Mouse (Mus musculus): ENCODE measurements around the gene Gm19426.
A peak's percentile ranks its signal among the peaks of the same experiment; 100 is the strongest.
"Not testable (repeated sequence)": the region's sequence is repeated elsewhere in the genome, so short reads cannot be mapped to it uniquely, and the experiment has no call there.

Gene Gm19426

GRCm38 (mm10) chr2:84744126-84744525 is 671 bp upstream of the Gm19426 start:
- no peak for DNase-seq (ENCODE audit: low spot score)

- DNase-seq (ENCODE audit: low spot score): no peak
These were observed 788 bp downstream of the Gm19426 start for GRCm38 (mm10) chr2:84742451-84743283.

GRCm38 (mm10) chr2:84741841-84742450 is 1.5 kb downstream of the Gm19426 start:
- no peak for DNase-seq (ENCODE audit: low spot score)

GRCm38 (mm10) chr2:84740608-84741333 is 2.7 kb downstream of the Gm19426 start:
- no peak for DNase-seq (ENCODE audit: low spot score)

DNA sequence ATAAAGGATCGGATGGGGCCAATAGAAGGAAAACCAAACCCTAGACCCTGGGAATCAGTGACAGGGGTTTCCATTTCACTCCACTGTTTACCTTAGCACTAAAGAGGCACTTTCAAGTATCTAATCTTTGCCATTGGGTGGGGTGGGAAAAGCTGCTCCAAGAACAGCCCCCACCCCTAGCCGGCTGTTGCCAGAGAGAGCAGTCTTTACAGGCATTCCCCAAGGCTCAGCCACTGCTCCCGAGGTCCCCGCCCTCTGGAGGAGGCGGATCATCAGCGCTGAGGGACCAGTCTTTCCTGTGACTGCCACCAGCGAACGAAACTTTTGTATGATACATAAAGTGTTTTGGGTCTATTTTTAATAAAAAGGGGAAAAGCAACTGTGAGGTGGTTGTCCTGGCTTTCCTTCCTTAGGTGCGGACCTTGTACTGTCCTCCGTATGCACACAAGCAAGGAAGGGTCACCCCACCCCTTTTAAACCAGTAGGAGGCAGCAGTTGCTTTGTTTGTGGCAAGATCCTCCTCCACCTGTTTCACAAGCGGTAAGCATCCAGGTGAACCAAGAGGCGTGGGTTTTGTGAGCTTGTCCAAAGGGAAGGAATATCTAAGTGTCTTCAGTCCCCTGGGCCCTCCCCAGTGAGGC is 5.1 kb downstream of the Gm19426 start:
- no peak for DNase-seq (ENCODE audit: low spot score)

- no peak for DNase-seq (ENCODE audit: low spot score)
These were observed 6.0 kb downstream of the Gm19426 start for GRCm38 (mm10) chr2:84737451-84737925.

- no peak for DNase-seq (ENCODE audit: low spot score)
These were observed 6.9 kb downstream of the Gm19426 start for GRCm38 (mm10) chr2:84736312-84737161.

GRCm38 (mm10) chr2:84735346-84735920 is 8.0 kb downstream of the Gm19426 start:
- DNase-seq (ENCODE audit: low spot score): no peak

DNA sequence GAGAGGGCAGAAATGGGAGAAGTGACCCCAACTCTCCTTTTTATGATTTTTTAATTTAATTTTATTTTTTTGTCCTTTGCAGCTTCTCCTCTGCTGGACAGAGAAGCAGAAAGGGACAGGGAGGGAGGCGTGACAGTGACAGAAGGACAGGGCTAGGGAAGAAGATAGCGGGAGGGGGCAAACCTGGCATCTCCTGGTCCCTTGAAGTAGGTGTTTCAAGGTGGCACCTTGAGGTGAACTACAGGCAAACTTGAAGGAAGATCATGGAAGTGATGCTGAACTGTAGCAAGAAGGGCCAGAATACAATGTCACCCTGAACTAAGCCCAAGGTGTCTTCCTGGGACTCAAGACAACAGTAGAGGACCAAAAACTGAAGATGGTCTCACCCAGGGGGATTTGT is 8.5 kb downstream of the Gm19426 start:
- no peak for DNase-seq (ENCODE audit: low spot score)

DNA sequence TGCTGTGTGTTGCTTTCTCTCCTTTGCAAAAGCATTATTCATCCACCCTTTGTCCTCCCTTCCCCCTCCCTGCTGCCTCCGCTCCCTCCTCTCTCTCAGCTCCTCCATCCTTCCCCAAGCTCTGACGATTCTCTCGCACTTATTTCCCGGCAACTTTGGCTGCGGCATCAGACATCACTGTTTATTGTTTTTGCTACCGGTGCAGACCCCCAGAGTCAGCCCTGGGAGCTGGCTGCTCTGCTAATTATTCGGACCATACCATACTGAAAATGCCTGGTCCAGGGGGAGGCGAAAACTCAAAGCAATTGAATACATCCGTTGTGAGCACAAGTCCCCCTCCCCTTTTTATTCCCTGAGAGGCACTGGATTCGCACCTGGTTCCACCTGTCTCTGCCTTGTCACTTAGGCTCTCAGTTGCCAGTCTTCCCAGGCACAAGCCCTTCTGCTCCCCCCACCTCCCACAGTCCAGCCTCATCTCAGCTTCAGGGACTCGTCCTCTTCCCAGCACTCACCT is 9.0 kb downstream of the Gm19426 start:
- no peak for DNase-seq (ENCODE audit: low spot score)

DNA sequence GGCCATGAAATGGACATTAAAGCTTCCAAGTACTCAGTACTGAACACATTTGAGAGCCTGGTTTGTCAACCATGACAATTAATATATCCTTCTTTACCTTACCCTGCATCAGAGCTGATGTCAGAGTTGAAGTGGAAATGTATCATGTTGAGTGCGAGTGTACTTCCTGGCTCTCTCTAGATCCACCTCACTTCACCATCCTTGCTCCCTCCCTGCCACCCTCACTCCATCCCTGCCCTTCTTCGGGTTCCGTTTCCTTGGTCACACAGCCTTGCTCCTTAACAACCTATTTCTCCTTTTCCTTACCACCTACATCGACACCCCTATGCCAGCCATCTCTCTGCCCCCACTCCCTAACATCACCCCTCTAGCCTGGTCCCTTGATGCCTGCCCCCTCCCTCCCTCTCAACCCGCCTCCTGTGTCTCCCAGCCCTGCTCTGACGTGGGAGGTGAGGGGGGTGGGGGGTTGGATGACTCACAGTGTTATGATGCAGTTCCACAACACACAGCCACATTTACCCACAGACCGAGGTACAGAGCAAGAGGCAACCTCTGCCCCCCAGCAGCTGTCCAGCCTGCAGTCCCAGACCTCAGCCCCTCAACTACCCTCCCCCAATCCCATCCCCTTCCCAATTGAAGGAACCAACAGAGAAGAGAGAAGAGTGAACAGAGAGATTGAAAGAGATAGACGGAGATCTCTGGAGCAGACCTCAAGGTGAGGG is 9.7 kb downstream of the Gm19426 start, which contains the start of gene Ypel4:
Ypel4 (plus strand) TSS at position 480 of the 722 bp plus-strand sequence.
- no peak for DNase-seq (ENCODE audit: low spot score)

DNA sequence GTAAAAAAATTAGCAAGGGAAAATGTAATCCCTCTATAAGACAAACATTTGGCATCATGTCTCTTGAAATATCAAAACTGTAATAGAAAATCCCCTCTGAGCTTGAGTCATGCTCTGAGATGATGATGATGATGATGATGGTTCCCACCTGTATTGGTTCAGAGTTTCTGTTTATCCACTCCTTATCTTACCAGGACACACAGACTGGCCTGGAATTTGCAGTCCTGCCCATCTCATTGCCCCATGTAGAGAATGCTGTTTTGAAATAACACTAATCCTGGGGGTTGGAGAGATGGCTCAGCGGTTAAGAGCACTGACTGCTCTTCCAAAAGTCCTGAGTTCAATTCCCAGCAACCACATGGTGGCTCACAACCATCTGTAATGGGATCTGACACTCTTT is 11.1 kb downstream of the Gm19426 start:
- DNase-seq (ENCODE audit: low spot score): no peak

- DNase-seq (ENCODE audit: low spot score): no peak
These were observed 12.2 kb downstream of the Gm19426 start for GRCm38 (mm10) chr2:84731206-84731605.

GRCm38 (mm10) chr2:84728191-84728590 is 15.3 kb downstream of the Gm19426 start:
- not testable (repeated sequence) for DNase-seq (ENCODE audit: low spot score)

GRCm38 (mm10) chr2:84727172-84727858 is 16.1 kb downstream of the Gm19426 start, which contains the start of gene Clp1:
Clp1 (minus strand) TSS chr2:84727350.
- DNase-seq (ENCODE audit: low spot score): peak; percentile 96

GRCm38 (mm10) chr2:84726716-84727115 is 16.7 kb downstream of the Gm19426 start:
- DNase-seq (ENCODE audit: low spot score): no peak

DNA sequence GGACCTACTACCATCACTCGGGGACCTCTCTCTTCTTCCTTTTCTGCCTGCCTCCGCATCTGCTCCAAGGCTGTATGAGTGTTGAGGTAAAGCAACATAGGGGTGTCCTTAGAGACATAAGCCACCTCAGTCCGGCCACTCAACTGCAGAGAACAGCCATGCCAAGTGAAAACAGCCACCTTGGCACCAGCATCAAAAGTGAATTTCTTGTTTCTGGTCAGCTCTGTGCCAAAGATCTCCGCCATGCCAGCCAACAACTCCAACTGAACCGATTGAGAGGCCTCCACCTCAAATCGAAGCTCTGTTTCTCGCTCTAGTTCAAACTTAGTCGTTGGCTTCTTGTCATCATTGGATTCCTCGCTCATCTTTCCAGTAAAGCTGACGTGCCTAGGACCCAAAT is 17.7 kb downstream of the Gm19426 start:
- no peak for DNase-seq (ENCODE audit: low spot score)

GRCm38 (mm10) chr2:84723856-84724255 is 19.6 kb downstream of the Gm19426 start:
- DNase-seq (ENCODE audit: low spot score): no peak

DNA sequence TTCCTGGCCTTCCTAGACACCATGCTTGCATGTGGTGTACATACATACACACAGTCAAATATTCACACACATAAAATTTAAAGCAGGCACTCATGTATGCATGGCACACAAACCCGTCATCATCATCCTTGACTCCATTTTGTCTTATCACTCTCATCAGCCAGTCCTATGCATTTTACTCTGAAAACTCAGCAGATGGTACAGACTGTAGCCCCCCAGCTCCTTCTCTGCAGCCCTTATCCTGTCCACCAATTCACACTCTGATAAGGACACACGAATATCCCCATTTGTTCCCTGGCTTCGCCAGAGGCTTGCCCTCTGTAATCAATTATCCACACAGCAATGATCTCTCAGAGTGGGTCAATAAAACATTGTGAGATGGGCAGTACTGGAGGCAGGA is 22.3 kb downstream of the Gm19426 start:
- no peak for DNase-seq (ENCODE audit: low spot score)

All from layer of hippocampus, adult 9-10 months (tissue).